Mouse (Mus musculus) embryonic fibroblast, embryonic 13.5 days (primary cell): ENCODE results near the gene Slfnl1. TPM values are rescaled to one million over a fixed set of nuclear protein-coding genes. Genes with fewer than 3 reads are reported as not detected.
A peak's percentile ranks its signal among the peaks of the same experiment; 100 is the strongest.

ENCODE experiments used
- H3K27ac ChIP-seq: 2 replicates; pipeline ENCODE4 v1.5.1; 2012; ENCODE audit warnings: low read length, control low read depth, inconsistent platforms; ENCODE audit not compliant: insufficient read depth
- H3K4me1 ChIP-seq: 2 replicates; pipeline ENCODE4 v1.6.1; 2011; ENCODE audit warnings: low read length; ENCODE audit not compliant: control insufficient read depth, insufficient read depth
- H3K4me3 ChIP-seq: 2 replicates; pipeline ENCODE4 v1.5.1; 2011; ENCODE audit warnings: mild to moderate bottlenecking, control low read depth, low read length; ENCODE audit not compliant: insufficient read depth
- CTCF ChIP-seq: IDR thresholded peaks from 2 replicates; pipeline ENCODE4 v1.5.1; 2011; ENCODE audit warnings: mild to moderate bottlenecking, control low read depth, low read length, moderate library complexity, borderline replicate concordance; ENCODE audit not compliant: insufficient read depth
- POLR2A ChIP-seq: IDR thresholded peaks from 2 replicates; pipeline ENCODE4 v1.6.1; 2011; ENCODE audit warnings: low read depth, mild to moderate bottlenecking, control low read depth, low read length, moderate library complexity
- polyA plus RNA-seq: library from polyadenylated mRNA; stranded (reverse); fragments of >200 nt; gene quantifications from 2 replicates; pipeline ENCODE4 v1.2.4, GENCODE M21; 2011; ENCODE audit warnings: low read depth; ENCODE audit not compliant: missing spikeins, insufficient read length

Slfnl1 gene
- polyA plus RNA-seq, 1 experiment = 0.30 TPM

GRCm38 (mm10) chr4:120571070-120571464 is 39.0 kb downstream of the Slfnl1 start:
- Histone ChIP-seq H3K4me1 (peaks cover 6% of the 10 kb centered on the region), H3K4me3 (peak overlapping the region; percentile 62; the same call in 1 of the 2 replicates), H3K27ac (peak overlapping the region; percentile 100)
- TF ChIP-seq POLR2A = no peak
- TF ChIP-seq CTCF = no peak

GRCm38 (mm10) chr4:120571691-120572090 is 39.7 kb downstream of the Slfnl1 start:
- Histone ChIP-seq H3K4me3 (no peak overlapping the region), H3K4me1 (peaks cover 6% of the 10 kb centered on the region), H3K27ac (peak overlapping the region; percentile 91)
- TF ChIP-seq POLR2A (no peak), CTCF (no peak)

- no peak for TF ChIP-seq CTCF
- no peak for TF ChIP-seq POLR2A
- Histone ChIP-seq H3K27ac (no peak overlapping the region), H3K4me1 (no peaks in the 10 kb centered on the region), H3K4me3 (no peak overlapping the region)
These were observed 48.9 kb downstream of the Slfnl1 start for GRCm38 (mm10) chr4:120580894-120581293.

- Histone ChIP-seq H3K4me3 (no peak overlapping the region), H3K27ac (no peak overlapping the region), H3K4me1 (no peaks in the 10 kb centered on the region)
- TF ChIP-seq CTCF (no peak), POLR2A (no peak)
These were observed 49.7 kb downstream of the Slfnl1 start for GRCm38 (mm10) chr4:120581711-120582110.

Other genes with a start within 250 kb of the Slfnl1 start
- not detected in 2 replicates for gene Foxo6, start 244.9 kb upstream of the Slfnl1 start, polyA plus RNA-seq
- 36.7 and 40.4 TPM in 2 replicates for gene Scmh1, start 127.0 kb upstream of the Slfnl1 start, polyA plus RNA-seq
- gene Ctps, start 38.0 kb downstream of the Slfnl1 start, polyA plus RNA-seq = 95.9 and 98.3 TPM in 2 replicates
- not detected in 2 replicates for gene Gm8439, start 56.5 kb downstream of the Slfnl1 start, polyA plus RNA-seq
- not detected in 2 replicates for gene Cited4, start 134.3 kb downstream of the Slfnl1 start, polyA plus RNA-seq
- 0.74 and 0.75 TPM in 2 replicates for gene Kcnq4, start 216.4 kb downstream of the Slfnl1 start, polyA plus RNA-seq